Mouse (Mus musculus) myocyte (in vitro differentiated cells): ENCODE data around the gene Usp50.

Experiments used
- CEBPB ChIP-seq: IDR thresholded peaks from 2 replicates; pipeline ENCODE4 v1.6.1; 2011; ENCODE audit warnings: mild to moderate bottlenecking, moderate library complexity; ENCODE audit not compliant: poor library complexity, insufficient read depth, severe bottlenecking
- E2F4 ChIP-seq: IDR thresholded peaks from one replicate; pipeline ENCODE4 v1.6.1; 2011; ENCODE audit warnings: mild to moderate bottlenecking, control low read depth, moderate library complexity; ENCODE audit not compliant: insufficient read depth
- MAX ChIP-seq: IDR thresholded peaks from one replicate; pipeline ENCODE4 v1.6.1; 2011; ENCODE audit warnings: low read depth, mild to moderate bottlenecking, control low read depth
- MYOD1 ChIP-seq, 3 experiments: IDR thresholded peaks; one replicate each; pipeline ENCODE4 v1.6.1; 2011; ENCODE audit warnings: control low read depth in 2 of 3, low read depth in 2 of 3, mild to moderate bottlenecking in 2 of 3, moderate library complexity in 1 of 3; ENCODE audit not compliant: insufficient read length in 2 of 3, control insufficient read depth in 1 of 3
- MYOG ChIP-seq, 3 experiments: IDR thresholded peaks; one replicate each; pipeline ENCODE4 v1.6.1; 2011; ENCODE audit warnings: control low read depth in 2 of 3, low read depth in 2 of 3, mild to moderate bottlenecking in 2 of 3; ENCODE audit not compliant: insufficient read length in 2 of 3, control insufficient read depth in 1 of 3, insufficient read depth in 1 of 3
- POLR2A ChIP-seq: IDR thresholded peaks from one replicate; pipeline ENCODE4 v1.6.1; 2011; ENCODE audit warnings: low read depth, mild to moderate bottlenecking, control low read depth, moderate library complexity; ENCODE audit not compliant: insufficient read length
- POLR2AphosphoS2 ChIP-seq: IDR thresholded peaks from one replicate; pipeline ENCODE4 v1.6.1; 2011; ENCODE audit warnings: low read depth, control low read depth; ENCODE audit not compliant: insufficient read length
- REST ChIP-seq: IDR thresholded peaks from one replicate; pipeline ENCODE4 v1.6.1; 2011; ENCODE audit warnings: mild to moderate bottlenecking, control low read depth, moderate library complexity; ENCODE audit not compliant: insufficient read depth, insufficient read length
- SRF ChIP-seq: IDR thresholded peaks from one replicate; pipeline ENCODE4 v1.6.1; 2011; ENCODE audit warnings: low read depth; ENCODE audit not compliant: control insufficient read depth, insufficient read length
- TCF12 ChIP-seq: IDR thresholded peaks from one replicate; pipeline ENCODE4 v1.6.1; 2011; ENCODE audit warnings: mild to moderate bottlenecking, control low read depth; ENCODE audit not compliant: poor library complexity, insufficient read depth, severe bottlenecking
- TCF3 ChIP-seq: IDR thresholded peaks from one replicate; pipeline ENCODE4 v1.6.1; 2011; ENCODE audit warnings: low read depth, control low read depth; ENCODE audit not compliant: insufficient read length
- USF1 ChIP-seq: IDR thresholded peaks from one replicate; pipeline ENCODE4 v1.6.1; 2011; ENCODE audit warnings: low read depth, mild to moderate bottlenecking, control low read depth, moderate library complexity

DNA sequence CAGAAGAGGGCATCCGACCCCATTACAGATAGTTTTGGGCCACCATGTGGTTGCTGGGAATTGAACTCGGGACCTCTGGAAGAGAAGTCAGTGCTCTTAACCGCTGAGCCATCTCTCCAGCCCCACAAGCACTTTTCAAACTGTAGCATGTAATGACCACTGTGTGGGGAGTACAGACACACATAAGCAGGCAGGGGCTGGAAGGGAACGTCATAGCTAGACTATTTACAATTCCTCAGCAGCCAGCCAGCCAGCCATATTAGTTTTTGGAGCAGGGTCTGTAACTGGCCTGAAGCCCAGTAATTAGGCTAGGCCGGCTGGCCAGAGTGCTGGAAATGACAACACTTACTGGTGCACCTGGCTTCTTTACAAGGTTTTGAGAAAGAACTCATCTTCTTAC is 15.2 kb upstream of the Usp50 start:
- no peak for TF ChIP-seq POLR2A
- no peak for TF ChIP-seq MAX
- TF ChIP-seq POLR2AphosphoS2, result no peak
- no peak for TF ChIP-seq USF1
- no peak for TF ChIP-seq MYOG (IDR thresholded peaks at IDR 0.05; ENCODE audit: control insufficient read depth in 1 of 3, insufficient read depth in 1 of 3, insufficient read length in 2 of 3, low read depth in 2 of 3)
- no peak for TF ChIP-seq MYOD1 (IDR thresholded peaks at IDR 0.05; ENCODE audit: control insufficient read depth in 1 of 3, insufficient read length in 2 of 3, low read depth in 2 of 3)
- no peak for TF ChIP-seq E2F4
- TF ChIP-seq CEBPB, result no peak
- no peak for TF ChIP-seq TCF12
- no peak for TF ChIP-seq TCF3
- TF ChIP-seq SRF, result no peak
- no peak for TF ChIP-seq REST
